Mouse (Mus musculus) stomach, embryonic 15.5 days (tissue): ENCODE results near the gene Tmem117. TPM values are rescaled to one million over a fixed set of nuclear protein-coding genes. Genes with fewer than 3 reads are reported as not detected.

Experiments used
- ATAC-seq: fragments of 200-750 bp; cut with Nextera tagmentation; 2 replicates; pipeline ENCODE4 v1.8.0; 2017; ENCODE audit warnings: low read depth, moderate number of reproducible peaks, moderate TSS enrichment; ENCODE audit not compliant: insufficient read depth, low FRiP score
- H3K27ac ChIP-seq: fragments of 300-500 bp; sonication (generic); 2 replicates; pipeline ENCODE4 v1.5.1; 2015; ENCODE audit warnings: mild to moderate bottlenecking, inconsistent platforms
- H3K27me3 ChIP-seq: fragments of 300-500 bp; sonication (generic); replicated peaks from 2 replicates; pipeline ENCODE4 v1.6.1; 2015; ENCODE audit warnings: inconsistent platforms
- H3K36me3 ChIP-seq: fragments of 300-500 bp; sonication (generic); 2 replicates; pipeline ENCODE4 v1.6.1; 2015; ENCODE audit warnings: inconsistent platforms
- H3K4me1 ChIP-seq: fragments of 300-500 bp; sonication (generic); 2 replicates; pipeline ENCODE4 v1.6.1; 2015; ENCODE audit warnings: inconsistent platforms
- H3K4me2 ChIP-seq: fragments of 300-500 bp; sonication (generic); 2 replicates; pipeline ENCODE4 v1.6.1; 2015; ENCODE audit warnings: mild to moderate bottlenecking, inconsistent platforms
- H3K4me3 ChIP-seq: fragments of 300-500 bp; sonication (generic); replicated peaks from 2 replicates; pipeline ENCODE4 v1.5.1; 2015; ENCODE audit warnings: inconsistent platforms
- H3K9ac ChIP-seq: fragments of 300-500 bp; sonication (generic); 2 replicates; pipeline ENCODE4 v1.6.1; 2015; ENCODE audit warnings: inconsistent platforms
- H3K9me3 ChIP-seq: fragments of 300-500 bp; sonication (generic); 2 replicates; pipeline ENCODE4 v1.6.1; 2016; ENCODE audit warnings: inconsistent platforms
- WGBS: fragments of 180-500 bp; shearing (Covaris S2); methylation state at CpG from one replicate; pipeline ENCODE4 v1.1.7; 2015; 5-methylcytosine and 5-hydroxymethylcytosine counted together
- polyA plus RNA-seq: library from polyadenylated mRNA; unstranded; fragments of >200 nt; fragmentation: Nextera tagmentation; extraction: Ambion mirVana; gene quantifications from 2 replicates; pipeline ENCODE4 v1.2.1, GENCODE M21; 2015

Gene Tmem117
- polyA plus RNA-seq, 1 experiment from 2014 or later: 2.8 TPM

- H3K4me1 ChIP-seq: no peaks in the 10 kb centered on the region
- no peaks in the 10 kb centered on the region for H3K36me3 ChIP-seq
- no peak overlapping the region for H3K9ac ChIP-seq
- 24% methylated on average over 3 of the region's 3 CpGs for WGBS
- no peaks in the 10 kb centered on the region for H3K27me3 ChIP-seq
- no peak for ATAC-seq
- H3K9me3 ChIP-seq: no peaks in the 10 kb centered on the region
- H3K4me3 ChIP-seq: no peak overlapping the region
- no peak overlapping the region for H3K27ac ChIP-seq
- no peak overlapping the region for H3K4me2 ChIP-seq
Observed at GRCm38 (mm10) chr15:94601339-94601738, 27.7 kb upstream of the Tmem117 start.

DNA sequence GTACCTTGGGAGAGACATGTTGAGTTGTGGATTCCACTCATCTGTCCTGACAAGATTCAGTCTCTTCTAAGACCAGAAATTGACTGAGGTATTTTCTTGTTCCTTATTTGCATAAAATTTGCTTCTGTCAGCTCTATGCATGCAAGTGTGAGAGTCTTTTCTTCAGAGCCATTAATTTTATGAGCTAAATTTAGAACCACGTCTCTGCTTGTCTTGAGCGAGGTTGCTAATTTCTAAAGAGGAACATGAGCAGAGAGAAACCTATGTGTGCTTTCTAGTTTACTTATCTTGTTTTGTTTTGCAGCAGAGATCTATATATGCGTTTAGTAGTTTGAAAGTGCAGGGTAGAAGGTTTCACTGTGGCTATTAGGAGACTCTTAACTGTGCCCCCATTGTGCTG is 26.6 kb upstream of the Tmem117 start:
- Histone ChIP-seq H3K4me3 (no peak overlapping the region), H3K9me3 (no peaks in the 10 kb centered on the region), H3K36me3 (no peaks in the 10 kb centered on the region), H3K27me3 (no peaks in the 10 kb centered on the region), H3K4me1 (no peaks in the 10 kb centered on the region), H3K9ac (no peak overlapping the region), H3K27ac (no peak overlapping the region), H3K4me2 (no peak overlapping the region)
- WGBS: 63% methylated on average over 3 of the region's 3 CpGs
- no peak for ATAC-seq

- ATAC-seq: no peak
- 89% methylated on average over 8 of the region's 8 CpGs for WGBS
- H3K9ac ChIP-seq: no peak overlapping the region
- H3K4me2 ChIP-seq: no peak overlapping the region
- no peaks in the 10 kb centered on the region for H3K9me3 ChIP-seq
- H3K36me3 ChIP-seq: no peaks in the 10 kb centered on the region
- H3K27me3 ChIP-seq: no peaks in the 10 kb centered on the region
- no peak overlapping the region for H3K27ac ChIP-seq
- no peak overlapping the region for H3K4me3 ChIP-seq
- H3K4me1 ChIP-seq: no peaks in the 10 kb centered on the region
Observed at GRCm38 (mm10) chr15:94607768-94608167, 21.3 kb upstream of the Tmem117 start.

- WGBS: 86% methylated on average over 11 of the region's 11 CpGs
- no peak overlapping the region for H3K4me2 ChIP-seq
- no peaks in the 10 kb centered on the region for H3K4me1 ChIP-seq
- H3K36me3 ChIP-seq: no peaks in the 10 kb centered on the region
- no peaks in the 10 kb centered on the region for H3K9me3 ChIP-seq
- H3K4me3 ChIP-seq: no peak overlapping the region
- no peak for ATAC-seq
- H3K27ac ChIP-seq: no peak overlapping the region
- no peaks in the 10 kb centered on the region for H3K27me3 ChIP-seq
- H3K9ac ChIP-seq: no peak overlapping the region
Observed at GRCm38 (mm10) chr15:94616036-94616435, 13.0 kb upstream of the Tmem117 start.

GRCm38 (mm10) chr15:94620909-94621308 is 8.1 kb upstream of the Tmem117 start:
- Histone ChIP-seq H3K27me3 (no peaks in the 10 kb centered on the region), H3K9me3 (no peaks in the 10 kb centered on the region), H3K36me3 (no peaks in the 10 kb centered on the region), H3K4me3 (no peak overlapping the region), H3K4me2 (no peak overlapping the region), H3K27ac (no peak overlapping the region), H3K9ac (no peak overlapping the region), H3K4me1 (no peaks in the 10 kb centered on the region)
- no peak for ATAC-seq

DNA sequence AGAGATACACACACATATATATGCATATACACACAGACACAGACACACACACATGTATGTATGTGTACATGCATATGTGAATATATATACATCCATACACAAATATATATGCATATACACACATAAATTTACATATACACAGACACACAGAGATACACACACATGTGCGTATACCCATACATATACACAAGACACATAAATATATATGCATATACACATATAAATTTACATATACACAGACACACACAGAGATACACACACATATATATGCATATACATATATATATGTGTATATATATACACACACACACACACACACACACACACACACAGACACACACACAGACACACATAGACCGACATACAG is 586 bp upstream of the Tmem117 start:
- ATAC-seq: no peak
- Histone ChIP-seq H3K27me3 (peaks cover 16% of the 10 kb centered on the region), H3K4me2 (peak overlapping the region; percentile 98), H3K4me1 (0 out of 2 replicates have a peak, but pooled peaks cover 3% of the 10 kb centered on the region), H3K4me3 (peak overlapping the region; percentile 57), H3K9me3 (no peaks in the 10 kb centered on the region), H3K9ac (no peak overlapping the region), H3K27ac (no peak overlapping the region), H3K36me3 (no peaks in the 10 kb centered on the region)
- 48% methylated on average over 2 of the region's 2 CpGs for WGBS

DNA sequence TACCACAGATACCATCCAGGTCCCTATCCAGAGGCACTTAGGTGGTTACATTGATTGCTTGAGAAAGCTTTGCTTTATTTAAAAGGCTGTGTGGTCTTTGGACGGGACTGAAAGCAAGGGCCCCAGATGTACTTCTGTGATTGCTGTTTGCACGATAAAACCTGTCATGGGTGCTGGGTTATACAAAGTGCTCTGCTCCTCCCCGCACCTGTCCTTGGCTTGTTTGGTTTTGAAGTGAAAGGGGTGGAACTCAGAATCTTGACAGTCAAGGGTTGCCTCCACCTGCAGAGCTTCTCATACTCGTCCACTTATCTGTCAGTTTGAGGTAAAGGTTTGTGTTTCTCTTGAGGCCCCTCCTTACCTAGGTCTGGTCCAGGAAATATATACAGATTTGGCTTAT is 1.5 kb downstream of the Tmem117 start:
- H3K4me3 ChIP-seq: no peak overlapping the region
- H3K27ac ChIP-seq: no peak overlapping the region
- peaks cover 16% of the 10 kb centered on the region for H3K27me3 ChIP-seq
- no peaks in the 10 kb centered on the region for H3K9me3 ChIP-seq
- no peak for ATAC-seq
- H3K4me2 ChIP-seq: no peak overlapping the region
- H3K9ac ChIP-seq: no peak overlapping the region
- H3K36me3 ChIP-seq: no peaks in the 10 kb centered on the region
- H3K4me1 ChIP-seq: 0 out of 2 replicates have a peak, but pooled peaks cover 3% of the 10 kb centered on the region
- 60% methylated on average over 4 of the region's 4 CpGs for WGBS

GRCm38 (mm10) chr15:94634524-94634923 is 5.5 kb downstream of the Tmem117 start:
- Histone ChIP-seq H3K9me3 (no peaks in the 10 kb centered on the region), H3K27ac (no peak overlapping the region), H3K9ac (no peak overlapping the region), H3K36me3 (no peaks in the 10 kb centered on the region), H3K4me2 (no peak overlapping the region), H3K4me3 (no peak overlapping the region), H3K27me3 (peaks cover 7% of the 10 kb centered on the region), H3K4me1 (no peaks in the 10 kb centered on the region)
- no peak for ATAC-seq
- WGBS: 71% methylated on average over 11 of the region's 11 CpGs

- Histone ChIP-seq H3K27me3 (no peaks in the 10 kb centered on the region), H3K9me3 (no peaks in the 10 kb centered on the region), H3K4me3 (no peak overlapping the region), H3K36me3 (no peaks in the 10 kb centered on the region), H3K4me2 (no peak overlapping the region), H3K27ac (no peak overlapping the region), H3K4me1 (no peaks in the 10 kb centered on the region), H3K9ac (no peak overlapping the region)
- ATAC-seq: no peak
- WGBS: 79% methylated on average over 2 of the region's 2 CpGs
Observed at GRCm38 (mm10) chr15:94638207-94638606, 9.2 kb downstream of the Tmem117 start.

GRCm38 (mm10) chr15:94639126-94639525 is 10.1 kb downstream of the Tmem117 start:
- 74% methylated on average over 2 of the region's 2 CpGs for WGBS
- no peak overlapping the region for H3K4me2 ChIP-seq
- no peak for ATAC-seq

GRCm38 (mm10) chr15:94646012-94646411 is 17.0 kb downstream of the Tmem117 start:
- no peak overlapping the region for H3K4me2 ChIP-seq
- H3K36me3 ChIP-seq: no peaks in the 10 kb centered on the region
- no peak overlapping the region for H3K9ac ChIP-seq
- H3K27ac ChIP-seq: no peak overlapping the region
- H3K4me3 ChIP-seq: no peak overlapping the region
- WGBS: 36% methylated on average over 6 of the region's 6 CpGs
- no peaks in the 10 kb centered on the region for H3K4me1 ChIP-seq
- ATAC-seq: no peak
- H3K9me3 ChIP-seq: no peaks in the 10 kb centered on the region
- H3K27me3 ChIP-seq: no peaks in the 10 kb centered on the region

More at GRCm38 (mm10) chr15:94639126-94639525, 10.1 kb downstream of the Tmem117 start:
- H3K4me1 ChIP-seq: no peaks in the 10 kb centered on the region
- H3K4me3 ChIP-seq: no peak overlapping the region
- H3K27me3 ChIP-seq: no peaks in the 10 kb centered on the region
- H3K36me3 ChIP-seq: no peaks in the 10 kb centered on the region
- no peak overlapping the region for H3K9ac ChIP-seq
- no peaks in the 10 kb centered on the region for H3K9me3 ChIP-seq
- no peak overlapping the region for H3K27ac ChIP-seq

DNA sequence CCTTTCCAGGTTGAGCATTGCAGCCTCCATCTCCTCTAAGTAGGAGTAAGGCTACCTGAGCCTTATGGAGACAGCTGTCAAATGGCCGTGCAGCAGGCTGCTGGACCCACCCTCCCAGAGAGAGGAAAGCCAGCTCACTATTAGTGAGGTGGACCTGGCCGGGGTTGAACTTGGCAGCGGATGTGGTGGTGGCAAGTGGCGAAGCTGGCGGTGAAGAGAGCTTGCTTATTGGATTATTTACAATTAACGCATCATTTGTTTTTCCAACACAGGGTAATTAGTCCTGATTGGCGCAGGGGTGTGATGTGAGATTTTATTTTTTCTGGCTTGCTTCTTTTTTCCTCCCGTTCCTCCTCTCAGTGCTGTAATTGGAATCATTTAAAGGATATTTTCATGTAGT is 19.4 kb downstream of the Tmem117 start:
- Histone ChIP-seq H3K36me3 (no peaks in the 10 kb centered on the region), H3K4me2 (no peak overlapping the region), H3K4me3 (no peak overlapping the region), H3K4me1 (peaks cover 2% of the 10 kb centered on the region; the same call in 1 of the 2 replicates), H3K9me3 (no peaks in the 10 kb centered on the region), H3K27me3 (no peaks in the 10 kb centered on the region), H3K27ac (no peak overlapping the region), H3K9ac (no peak overlapping the region)
- WGBS: 80% methylated on average over 8 of the region's 8 CpGs
- ATAC-seq: no peak

DNA sequence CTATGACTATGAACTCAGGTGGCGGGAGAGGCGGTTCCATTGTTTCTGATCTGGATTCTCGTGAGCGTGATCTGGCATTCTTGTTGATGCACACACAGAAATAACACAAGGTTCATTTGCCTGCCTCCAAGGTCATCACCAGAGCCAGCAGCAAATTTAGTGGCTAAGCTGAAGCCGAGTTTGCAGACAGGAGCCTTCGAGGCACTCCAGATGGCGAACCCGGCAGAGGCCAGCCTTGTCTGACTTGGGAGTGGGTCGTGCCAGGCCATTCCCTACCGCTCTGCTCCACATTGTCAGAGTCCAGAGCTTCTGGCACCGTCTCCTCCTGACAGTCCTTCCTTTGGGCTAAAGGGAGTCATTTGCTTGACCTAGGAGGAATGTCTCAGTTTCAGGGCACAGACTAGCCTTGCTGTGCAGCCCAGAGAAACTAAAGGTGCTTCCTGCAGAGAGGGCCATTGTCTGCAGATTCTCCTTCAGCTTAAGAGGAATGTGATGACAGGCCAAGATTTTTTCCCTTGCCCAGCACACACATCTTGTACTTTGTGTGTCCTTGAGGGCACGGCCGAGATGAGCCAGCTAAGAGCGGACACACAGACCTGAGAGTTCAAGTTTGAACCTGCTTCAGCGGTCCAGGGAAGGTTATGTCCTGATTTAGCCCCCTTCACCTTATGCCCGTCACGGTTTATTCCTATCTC is 20.2 kb downstream of the Tmem117 start:
- H3K9ac ChIP-seq: no peak overlapping the region
- ATAC-seq: no peak
- H3K9me3 ChIP-seq: no peaks in the 10 kb centered on the region
- H3K4me3 ChIP-seq: no peak overlapping the region
- 59% methylated on average over 17 of the region's 17 CpGs for WGBS
- peaks cover 6% of the 10 kb centered on the region; the same call in 1 of the 2 replicates for H3K4me1 ChIP-seq
- no peaks in the 10 kb centered on the region for H3K36me3 ChIP-seq
- no peak overlapping the region for H3K4me2 ChIP-seq
- H3K27me3 ChIP-seq: no peaks in the 10 kb centered on the region
- H3K27ac ChIP-seq: no peak overlapping the region
